ENCODE assay signal across 17 mouse cellular contexts in genomic region chr10:60805436-60806206, GRCm38 (mm10). TPM values are rescaled to one million over a fixed set of nuclear protein-coding genes. Genes with fewer than 3 reads are reported as not detected.
DNase-seq lines count a peak whose midpoint lies in the region; ATAC-seq and TF ChIP-seq lines count a peak whose summit lies in the region.
"Had no signal": no experiment of that assay in that cellular context is flagged by ENCODE, and none has a peak within 500 bp of the region (broad histone marks: within the 10 kb centered on the region; RNA-seq: fewer than 3 reads in every experiment).

No protein-coding gene starts in this region.

- no peaks in the 10 kb centered on the region for H3K9me3 ChIP-seq in heart, embryonic 10.5 days
- H3K9me3 ChIP-seq in E14TG2a.4 (ENCODE audit: low read length) = no peaks in the 10 kb centered on the region
- H3K9me3 ChIP-seq in heart, embryonic 16.5 days (replicated peaks; ENCODE audit: control insufficient read depth, low read length) = no peaks in the 10 kb centered on the region
- H3K9me3 ChIP-seq: limb, embryonic 13.5 days had no signal

- intact Hi-C loops in heart, postnatal 10 days (cut with DNase I) = no loop called here

- H3K4me1 ChIP-seq in heart, embryonic 10.5 days = peaks cover 100% of the 10 kb centered on the region
- H3K4me1 ChIP-seq in E14TG2a.4 (replicated peaks; ENCODE audit: low read depth, low read length) = peaks cover 93% of the 10 kb centered on the region
- H3K4me1 ChIP-seq in heart, embryonic 16.5 days (ENCODE audit: control insufficient read depth, insufficient read depth, low read length) = peaks cover 89% of the 10 kb centered on the region

- 0 out of 2 replicates have a peak overlapping the region, but pooled peaks have one; percentile 5 for H3K4me3 ChIP-seq in heart, embryonic 10.5 days
- peak overlapping the region; percentile 39 for H3K4me3 ChIP-seq in E14TG2a.4 (replicated peaks; ENCODE audit: low read length)
- no peak overlapping the region for H3K4me3 ChIP-seq in heart, embryonic 16.5 days (ENCODE audit: low read length)
- H3K4me3 ChIP-seq: limb, embryonic 13.5 days had no signal

- H3K27me3 ChIP-seq in heart, embryonic 10.5 days (ENCODE audit: insufficient read depth, poor library complexity, severe bottlenecking) = no peaks in the 10 kb centered on the region
- H3K27me3 ChIP-seq in E14TG2a.4 (ENCODE audit: insufficient read depth, low read length) = peaks cover 82% of the 10 kb centered on the region
- no peaks in the 10 kb centered on the region for H3K27me3 ChIP-seq in heart, embryonic 16.5 days (ENCODE audit: control insufficient read depth, insufficient read depth, low read length)

- peak overlapping the region; percentile 33; the same call in 1 of the 2 replicates for H3K9ac ChIP-seq in heart, embryonic 16.5 days (ENCODE audit: low read length)
- H3K9ac ChIP-seq: limb, embryonic 13.5 days had no signal

- TF ChIP-seq CTCF in E14TG2a.4 (conservative IDR thresholded peaks at IDR 0.05; ENCODE audit: low read length) = no peak

- 28% methylated on average over 21 of the region's 21 CpGs for WGBS in heart, embryonic 10.5 days
- WGBS in heart, embryonic 16.5 days = 28% methylated on average over 21 of the region's 21 CpGs

- H3K27ac ChIP-seq in heart, embryonic 10.5 days = peak overlapping the region; percentile 98
- H3K27ac ChIP-seq in heart, embryonic 16.5 days (ENCODE audit: low read length) = peak overlapping the region; percentile 83
- H3K27ac ChIP-seq: hindbrain, postnatal 0 days; limb, embryonic 13.5 days had no signal

- ATAC-seq in heart, embryonic 16.5 days (replicated peaks; ENCODE audit: extremely low read depth, insufficient read depth, low FRiP score) = peak; percentile 10
- no peak for ATAC-seq in megakaryocyte, adult 5-6 weeks (ENCODE audit: poor library complexity, severe bottlenecking)
- ATAC-seq: hindbrain, postnatal 0 days; midbrain, embryonic 16.5 days had no signal

- no peaks in the 10 kb centered on the region for H3K36me3 ChIP-seq in heart, embryonic 10.5 days
- H3K36me3 ChIP-seq in E14TG2a.4 (ENCODE audit: insufficient read depth, low read length) = no peaks in the 10 kb centered on the region
- no peaks in the 10 kb centered on the region for H3K36me3 ChIP-seq in heart, embryonic 16.5 days (ENCODE audit: control insufficient read depth, insufficient read depth)
- H3K36me3 ChIP-seq: limb, embryonic 13.5 days had no signal

- 0 out of 2 replicates have a peak overlapping the region, but pooled peaks have one; percentile 16 for H3K4me2 ChIP-seq in heart, embryonic 16.5 days (ENCODE audit: low read depth, low read length)
- H3K4me2 ChIP-seq: limb, embryonic 13.5 days had no signal

- DNase-seq in heart, embryonic 10.5 days (ENCODE audit: low spot score) = no peak
- DNase-seq in heart, postnatal 10 days = no peak
- DNase-seq in Muller cell, postnatal 12 days (ENCODE audit: inconsistent ontology term) = peak; percentile 39
- no peak for DNase-seq in c-Kit-positive CD71-positive TER-119-positive erythroid progenitor cells, embryonic 14.5 days (ENCODE audit: low spot score)
- DNase-seq in layer of hippocampus, adult 9-11 months = no peak
- DNase-seq: embryo, embryonic 11 days; gastrocnemius, postnatal 14 days; kidney, postnatal 10 days; layer of hippocampus, postnatal 36 days; lung, postnatal 36 days; right cerebral cortex, postnatal 25 days had no signal

RNA-seq across cellular contexts. Expression of gene Unc5b, which starts 25.8 kb away (rescaled TPM):
- polyA plus RNA-seq in heart, embryonic 10.5 days (2016; fragmentation: Nextera tagmentation; extraction: Ambion mirVana) = 17.9 and 18.8 TPM in 2 replicates
- total RNA-seq in heart, postnatal 10 days (2021) = 10 to 100 TPM; 35.3 to 47.0 TPM
- 10.0 and 12.5 TPM in 2 replicates for polyA plus RNA-seq in heart, embryonic 16.5 days (2015; fragmentation: Nextera tagmentation; extraction: Ambion mirVana)
- total RNA-seq in megakaryocyte, adult 5-6 weeks (2015) = not detected in 2 replicates
- total RNA-seq in megakaryocyte, adult 5-6 weeks (2017) = 0.07 and 0.08 TPM in 2 replicates

RNA-seq across cellular contexts. Expression of gene Slc29a3, which starts 53.0 kb away (rescaled TPM):
- 5.7 and 6.3 TPM in 2 replicates for polyA plus RNA-seq in heart, embryonic 10.5 days (2016; fragmentation: Nextera tagmentation; extraction: Ambion mirVana)
- 1 to 10 TPM; 6.8 to 7.7 TPM for total RNA-seq in heart, postnatal 10 days (2021)
- polyA plus RNA-seq in heart, embryonic 16.5 days (2015; fragmentation: Nextera tagmentation; extraction: Ambion mirVana) = 6.6 and 8.0 TPM in 2 replicates
- 74.1 and 81.6 TPM in 2 replicates for total RNA-seq in megakaryocyte, adult 5-6 weeks (2015)
- 25.5 and 32.2 TPM in 2 replicates for total RNA-seq in megakaryocyte, adult 5-6 weeks (2017)

Comparison
In these comparisons a context has a peak if more than half of its experiments do, and no peak if none do; other contexts are left out.
1. RNA of gene Unc5b, which starts 25.8 kb away (total RNA-seq): 35.3 to 47.0 TPM in heart, postnatal 10 days; 0.07 to 0.08 TPM in megakaryocyte, adult 5-6 weeks; every median in the first group is over 10 times any median in the second.